Mouse (Mus musculus): ENCODE results near the gene Plce1. TPM values are rescaled to one million over a fixed set of nuclear protein-coding genes. Genes with fewer than 3 reads are reported as not detected.

Gene Plce1
- polyA plus RNA-seq, 1 experiment from 2014 or later: 6.1 TPM

DNA sequence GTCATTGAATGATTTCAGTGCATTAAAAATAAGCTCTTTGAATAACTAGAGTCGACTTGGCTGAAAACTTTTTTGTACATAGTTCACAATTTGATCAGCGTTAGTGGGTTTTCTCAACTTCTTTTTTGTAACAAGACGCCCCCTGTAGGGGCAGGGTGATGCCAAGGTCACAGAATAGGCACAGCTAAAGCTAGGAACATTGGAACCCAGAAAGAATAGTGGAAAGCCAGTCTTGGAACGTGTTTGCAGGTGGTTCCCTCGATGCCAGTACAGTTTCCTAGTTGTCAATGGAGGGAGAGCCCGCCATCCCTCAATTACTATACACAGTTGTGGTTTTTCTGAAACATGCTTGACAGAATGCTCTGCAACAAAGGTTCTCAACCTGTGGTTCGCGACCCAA, 997 bp downstream of the Plce1 start:
- no peaks in the 10 kb centered on the region for H3K36me3 ChIP-seq (ENCODE audit: control insufficient read depth, insufficient read depth, low read length)
- no peak overlapping the region for H3K27ac ChIP-seq (ENCODE audit: low read depth, low read length)
- H3K9me3 ChIP-seq (replicated peaks; ENCODE audit: control insufficient read depth, low read length): no peaks in the 10 kb centered on the region
- peak overlapping the region; percentile 70 for H3K4me2 ChIP-seq
- ATAC-seq (replicated peaks; ENCODE audit: insufficient number of reproducible peaks, low FRiP score, low TSS enrichment): no peak
- peaks cover 13% of the 10 kb centered on the region; the same call in 1 of the 2 replicates for H3K27me3 ChIP-seq (ENCODE audit: control insufficient read depth, insufficient read depth, low read length)
- H3K4me3 ChIP-seq (ENCODE audit: low read depth, low read length): peak overlapping the region; percentile 59
- 20% methylated on average over 8 of the region's 8 CpGs for WGBS (ENCODE audit: insufficient replicate concordance)
- H3K9ac ChIP-seq (ENCODE audit: low read depth, low read length): peak overlapping the region; percentile 72
- peaks cover 30% of the 10 kb centered on the region for H3K4me1 ChIP-seq (ENCODE audit: control insufficient read depth, insufficient read depth, low read length)

DNA sequence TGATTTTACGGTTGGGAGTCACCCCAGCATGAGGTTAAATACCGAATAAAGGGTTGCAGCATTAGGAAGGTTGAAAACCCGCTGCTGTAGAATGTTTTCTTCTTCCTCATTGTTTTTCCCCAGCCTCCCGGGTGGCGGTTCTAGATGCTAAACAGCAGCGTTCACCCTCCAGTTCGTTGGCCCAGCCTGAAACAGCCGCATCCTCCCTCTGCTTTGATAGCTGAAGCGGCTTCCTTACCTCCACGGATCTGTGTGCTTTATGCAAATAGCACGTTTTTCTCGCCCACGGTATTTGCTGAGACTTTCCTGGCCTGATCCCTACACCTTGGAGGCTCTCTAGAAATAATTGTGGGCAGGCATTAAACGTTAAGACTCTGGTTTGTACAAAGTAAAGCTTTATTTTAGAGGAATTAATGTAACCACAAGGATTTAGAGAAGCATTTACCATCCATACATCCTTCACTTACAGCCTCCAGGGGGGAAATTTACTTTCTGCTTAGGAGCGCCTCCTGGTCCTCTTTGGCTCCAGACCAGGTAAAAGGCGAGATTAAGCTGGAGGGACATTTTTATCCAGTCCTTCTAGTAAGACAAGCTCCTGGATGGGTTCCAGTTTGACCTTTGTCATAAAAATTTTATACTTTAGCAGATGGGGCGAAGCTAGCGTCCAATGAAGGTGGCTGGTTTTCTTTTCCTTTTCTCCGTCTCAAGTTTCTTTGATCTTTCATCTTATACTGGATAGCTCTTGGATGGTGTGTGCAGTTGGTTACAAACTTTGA, 1.7 kb downstream of the Plce1 start:
- Histone ChIP-seq H3K9ac (ENCODE audit: low read depth, low read length) (peak overlapping the region; percentile 18; the same call in 1 of the 2 replicates), H3K9me3 (replicated peaks; ENCODE audit: control insufficient read depth, low read length) (no peaks in the 10 kb centered on the region), H3K4me1 (ENCODE audit: control insufficient read depth, insufficient read depth, low read length) (peaks cover 37% of the 10 kb centered on the region), H3K4me3 (ENCODE audit: low read depth, low read length) (peak overlapping the region; percentile 59), H3K36me3 (ENCODE audit: control insufficient read depth, insufficient read depth, low read length) (no peaks in the 10 kb centered on the region), H3K27me3 (ENCODE audit: control insufficient read depth, insufficient read depth, low read length) (peaks cover 13% of the 10 kb centered on the region; the same call in 1 of the 2 replicates), H3K27ac (ENCODE audit: low read depth, low read length) (no peak overlapping the region), H3K4me2 (peak overlapping the region; percentile 70)
- no peak for ATAC-seq (replicated peaks; ENCODE audit: insufficient number of reproducible peaks, low FRiP score, low TSS enrichment)
- 28% methylated on average over 19 of the region's 19 CpGs for WGBS (ENCODE audit: insufficient replicate concordance)

DNA sequence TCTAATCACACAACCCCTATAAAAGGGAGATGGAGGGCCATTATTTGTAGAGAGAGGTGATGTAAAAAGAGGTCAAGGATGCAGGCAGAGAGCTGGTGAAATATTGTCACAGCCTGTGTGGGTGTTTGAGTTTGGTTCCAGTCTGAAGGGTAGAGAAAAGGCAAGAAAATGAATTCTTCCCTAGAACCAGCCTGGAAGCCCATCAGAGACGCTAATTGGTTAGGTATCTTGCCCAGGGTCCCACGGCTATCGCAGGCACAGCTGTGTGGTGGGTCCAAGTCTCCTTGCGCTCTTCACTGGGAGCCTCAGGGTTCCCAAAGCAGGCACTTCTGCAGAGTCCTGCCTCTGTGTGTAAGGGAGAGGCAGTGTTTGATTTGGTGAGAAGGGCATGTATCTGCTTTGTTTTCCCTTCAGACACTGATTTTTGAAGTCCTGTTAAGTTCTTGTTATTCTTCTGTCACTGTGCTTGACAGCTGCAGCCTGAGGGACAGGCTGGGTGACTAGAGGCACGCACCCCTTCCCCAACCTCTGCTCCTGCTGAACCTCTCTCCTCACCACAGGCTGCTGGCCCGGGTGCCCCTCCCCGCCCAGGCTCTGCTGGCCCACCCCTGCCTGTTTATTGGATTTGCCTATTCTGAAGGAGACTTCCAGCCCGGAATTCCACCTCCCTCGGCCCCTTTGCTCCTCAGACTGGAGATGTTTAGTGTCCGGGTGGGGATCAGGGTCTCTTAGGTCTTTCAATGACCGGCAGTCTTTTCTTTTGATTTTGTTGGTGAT, 5.1 kb downstream of the Plce1 start:
- Histone ChIP-seq H3K4me2 (peak overlapping the region; percentile 4; the same call in 1 of the 2 replicates), H3K36me3 (ENCODE audit: control insufficient read depth, insufficient read depth, low read length) (no peaks in the 10 kb centered on the region), H3K27ac (ENCODE audit: low read depth, low read length) (no peak overlapping the region), H3K4me1 (ENCODE audit: control insufficient read depth, insufficient read depth, low read length) (peaks cover 24% of the 10 kb centered on the region), H3K4me3 (ENCODE audit: low read depth, low read length) (no peak overlapping the region), H3K27me3 (ENCODE audit: control insufficient read depth, insufficient read depth, low read length) (0 out of 2 replicates have a peak, but pooled peaks cover 5% of the 10 kb centered on the region), H3K9me3 (replicated peaks; ENCODE audit: control insufficient read depth, low read length) (no peaks in the 10 kb centered on the region), H3K9ac (ENCODE audit: low read depth, low read length) (no peak overlapping the region)
- 24% methylated on average over 11 of the region's 11 CpGs for WGBS (ENCODE audit: insufficient replicate concordance)
- ATAC-seq (replicated peaks; ENCODE audit: insufficient number of reproducible peaks, low FRiP score, low TSS enrichment): no peak

GRCm38 (mm10) chr19:38487501-38487900, 6.6 kb downstream of the Plce1 start:
- no peaks in the 10 kb centered on the region for H3K36me3 ChIP-seq (ENCODE audit: control insufficient read depth, insufficient read depth, low read length)
- peaks cover 18% of the 10 kb centered on the region for H3K4me1 ChIP-seq (ENCODE audit: control insufficient read depth, insufficient read depth, low read length)
- H3K4me3 ChIP-seq (ENCODE audit: low read depth, low read length): no peak overlapping the region
- ATAC-seq (replicated peaks; ENCODE audit: insufficient number of reproducible peaks, low FRiP score, low TSS enrichment): no peak
- no peak overlapping the region for H3K9ac ChIP-seq (ENCODE audit: low read depth, low read length)
- 0 out of 2 replicates have a peak, but pooled peaks cover 3% of the 10 kb centered on the region for H3K27me3 ChIP-seq (ENCODE audit: control insufficient read depth, insufficient read depth, low read length)
- WGBS (ENCODE audit: insufficient replicate concordance): 35% methylated on average over 4 of the region's 4 CpGs
- H3K27ac ChIP-seq (ENCODE audit: low read depth, low read length): no peak overlapping the region
- H3K9me3 ChIP-seq (replicated peaks; ENCODE audit: control insufficient read depth, low read length): no peaks in the 10 kb centered on the region
- no peak overlapping the region for H3K4me2 ChIP-seq

DNA sequence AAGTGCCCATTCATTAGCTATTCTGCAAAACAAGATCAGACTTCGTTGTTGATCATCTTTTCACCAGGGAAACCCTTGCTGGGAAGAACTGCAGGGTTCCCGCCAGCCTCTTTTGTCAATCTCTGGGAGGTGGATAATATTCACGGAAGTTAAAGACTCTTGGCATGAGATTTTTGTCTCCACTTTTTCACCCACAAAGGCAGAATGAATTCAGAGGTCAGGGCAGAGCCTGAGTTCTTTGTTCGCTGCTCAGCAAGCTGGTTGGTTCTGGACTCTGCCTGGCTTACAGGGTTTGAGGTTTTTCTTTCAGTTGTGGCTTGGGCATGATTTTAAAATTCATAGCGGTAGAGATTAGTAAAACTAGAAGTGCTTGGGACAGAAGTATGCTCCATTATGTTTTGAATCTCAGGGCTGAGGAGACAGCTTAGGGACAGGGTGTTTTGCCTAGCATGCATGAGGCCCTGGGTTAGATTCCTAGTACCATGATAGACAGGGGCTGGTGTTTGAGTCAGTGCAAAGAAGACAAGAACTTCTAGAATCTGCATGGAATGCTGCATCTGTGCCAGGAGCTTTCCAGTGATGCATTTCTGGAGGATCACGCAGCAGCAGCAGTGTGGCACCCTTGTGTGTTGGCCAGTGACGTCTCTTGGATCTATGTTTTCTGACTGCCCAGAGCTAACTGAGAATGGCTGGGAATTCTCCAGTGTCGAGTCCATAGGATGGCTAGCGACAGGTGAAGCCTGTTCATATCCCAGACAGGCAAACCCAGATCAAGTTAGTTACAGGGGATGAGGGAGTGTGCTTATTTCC, 7.4 kb downstream of the Plce1 start:
- H3K27ac ChIP-seq (ENCODE audit: low read depth, low read length): no peak overlapping the region
- H3K4me3 ChIP-seq (ENCODE audit: low read depth, low read length): no peak overlapping the region
- H3K9me3 ChIP-seq (replicated peaks; ENCODE audit: control insufficient read depth, low read length): no peaks in the 10 kb centered on the region
- 65% methylated on average over 9 of the region's 9 CpGs for WGBS (ENCODE audit: insufficient replicate concordance)
- no peak overlapping the region for H3K9ac ChIP-seq (ENCODE audit: low read depth, low read length)
- no peaks in the 10 kb centered on the region for H3K36me3 ChIP-seq (ENCODE audit: control insufficient read depth, insufficient read depth, low read length)
- peaks cover 16% of the 10 kb centered on the region for H3K4me1 ChIP-seq (ENCODE audit: control insufficient read depth, insufficient read depth, low read length)
- 0 out of 2 replicates have a peak, but pooled peaks cover 2% of the 10 kb centered on the region for H3K27me3 ChIP-seq (ENCODE audit: control insufficient read depth, insufficient read depth, low read length)
- ATAC-seq (replicated peaks; ENCODE audit: insufficient number of reproducible peaks, low FRiP score, low TSS enrichment): no peak
- H3K4me2 ChIP-seq: no peak overlapping the region

- WGBS (ENCODE audit: insufficient replicate concordance): 37% methylated on average over 5 of the region's 5 CpGs
- peak; percentile 42; the same call in 1 of the 2 replicates for ATAC-seq (replicated peaks; ENCODE audit: insufficient number of reproducible peaks, low FRiP score, low TSS enrichment)
- no peaks in the 10 kb centered on the region for H3K36me3 ChIP-seq (ENCODE audit: control insufficient read depth, insufficient read depth, low read length)
- H3K27ac ChIP-seq (ENCODE audit: low read depth, low read length): peak overlapping the region; percentile 64; the same call in 1 of the 2 replicates
- H3K4me1 ChIP-seq (ENCODE audit: control insufficient read depth, insufficient read depth, low read length): 0 out of 2 replicates have a peak, but pooled peaks cover 4% of the 10 kb centered on the region
- no peaks in the 10 kb centered on the region for H3K9me3 ChIP-seq (replicated peaks; ENCODE audit: control insufficient read depth, low read length)
- H3K27me3 ChIP-seq (ENCODE audit: control insufficient read depth, insufficient read depth, low read length): no peaks in the 10 kb centered on the region
- no peak overlapping the region for H3K9ac ChIP-seq (ENCODE audit: low read depth, low read length)
- H3K4me2 ChIP-seq: peak overlapping the region; percentile 8
- no peak overlapping the region for H3K4me3 ChIP-seq (ENCODE audit: low read depth, low read length)
Observed at GRCm38 (mm10) chr19:38498233-38498632, 17.3 kb downstream of the Plce1 start.

- no peak overlapping the region for H3K27ac ChIP-seq (ENCODE audit: low read depth, low read length)
- no peak overlapping the region for H3K9ac ChIP-seq (ENCODE audit: low read depth, low read length)
- no peak overlapping the region for H3K4me3 ChIP-seq (ENCODE audit: low read depth, low read length)
- H3K4me2 ChIP-seq: no peak overlapping the region
- no peaks in the 10 kb centered on the region for H3K9me3 ChIP-seq (replicated peaks; ENCODE audit: control insufficient read depth, low read length)
- H3K36me3 ChIP-seq (ENCODE audit: control insufficient read depth, insufficient read depth, low read length): no peaks in the 10 kb centered on the region
- H3K27me3 ChIP-seq (ENCODE audit: control insufficient read depth, insufficient read depth, low read length): no peaks in the 10 kb centered on the region
- WGBS (ENCODE audit: insufficient replicate concordance): 7% methylated on average over 3 of the region's 3 CpGs
- H3K4me1 ChIP-seq (ENCODE audit: control insufficient read depth, insufficient read depth, low read length): peaks cover 7% of the 10 kb centered on the region; the same call in 1 of the 2 replicates
- ATAC-seq (replicated peaks; ENCODE audit: insufficient number of reproducible peaks, low FRiP score, low TSS enrichment): no peak
Observed at GRCm38 (mm10) chr19:38504597-38504996, 23.7 kb downstream of the Plce1 start.

- Histone ChIP-seq H3K36me3 (ENCODE audit: control insufficient read depth, insufficient read depth, low read length) (no peaks in the 10 kb centered on the region), H3K9me3 (replicated peaks; ENCODE audit: control insufficient read depth, low read length) (no peaks in the 10 kb centered on the region), H3K9ac (ENCODE audit: low read depth, low read length) (no peak overlapping the region), H3K27me3 (ENCODE audit: control insufficient read depth, insufficient read depth, low read length) (no peaks in the 10 kb centered on the region), H3K27ac (ENCODE audit: low read depth, low read length) (no peak overlapping the region), H3K4me3 (ENCODE audit: low read depth, low read length) (no peak overlapping the region), H3K4me1 (ENCODE audit: control insufficient read depth, insufficient read depth, low read length) (peaks cover 7% of the 10 kb centered on the region; the same call in 1 of the 2 replicates), H3K4me2 (no peak overlapping the region)
- no peak for ATAC-seq (replicated peaks; ENCODE audit: insufficient number of reproducible peaks, low FRiP score, low TSS enrichment)
- 79% methylated on average over 7 of the region's 7 CpGs for WGBS (ENCODE audit: insufficient replicate concordance)
Observed at GRCm38 (mm10) chr19:38506131-38506530, 25.2 kb downstream of the Plce1 start.
